Mouse (Mus musculus): ENCODE measurements at regions not wholly inside any gene's neighbourhood (a gene's known extent, or its start where the extent isn't known, plus 50 kb on each side); places are given as distances from the start of the nearest gene placed in this dataset.
A peak's percentile ranks its signal among the peaks of the same experiment; 100 is the strongest.

- no peak overlapping the region for H3K27ac ChIP-seq (ENCODE audit: low read depth, low read length)
- 39% methylated on average over 3 of the region's 3 CpGs for WGBS
- no peaks in the 10 kb centered on the region for H3K36me3 ChIP-seq (ENCODE audit: control insufficient read depth, insufficient read depth, low read length)
- no peaks in the 10 kb centered on the region for H3K9me3 ChIP-seq (replicated peaks; ENCODE audit: control insufficient read depth, low read length)
- no peak overlapping the region for H3K9ac ChIP-seq (ENCODE audit: low read length)
- DNase-seq (ENCODE audit: low spot score) (peak; percentile 20), ATAC-seq (peak; percentile 55)
- H3K4me3 ChIP-seq (ENCODE audit: low read depth, low read length), result no peak overlapping the region
- no peaks in the 10 kb centered on the region for H3K4me1 ChIP-seq (ENCODE audit: control insufficient read depth, insufficient read depth, low read length)
- no peaks in the 10 kb centered on the region for H3K27me3 ChIP-seq (replicated peaks; ENCODE audit: control insufficient read depth, insufficient read depth, low read length)
- H3K4me2 ChIP-seq (ENCODE audit: low read length), result no peak overlapping the region
Observed at GRCm38 (mm10) chrX:133505683-133506082, 183.1 kb downstream of the Pcdh19 start.

- Histone ChIP-seq H3K36me3 (ENCODE audit: control insufficient read depth, insufficient read depth, low read length) (no peaks in the 10 kb centered on the region), H3K27me3 (replicated peaks; ENCODE audit: control insufficient read depth, insufficient read depth, low read length) (no peaks in the 10 kb centered on the region), H3K27ac (ENCODE audit: low read depth, low read length) (no peak overlapping the region), H3K4me3 (ENCODE audit: low read depth, low read length) (no peak overlapping the region), H3K9me3 (replicated peaks; ENCODE audit: control insufficient read depth, low read length) (no peaks in the 10 kb centered on the region), H3K4me1 (ENCODE audit: control insufficient read depth, insufficient read depth, low read length) (no peaks in the 10 kb centered on the region), H3K9ac (ENCODE audit: low read length) (no peak overlapping the region), H3K4me2 (ENCODE audit: low read length) (no peak overlapping the region)
- ATAC-seq (no peak), DNase-seq (ENCODE audit: low spot score) (no peak)
- WGBS, result 82% methylated on average over 1 of the region's 1 CpGs
Observed at GRCm38 (mm10) chrX:133461867-133462266, 226.9 kb downstream of the Pcdh19 start.

- H3K9me3 ChIP-seq (replicated peaks; ENCODE audit: control insufficient read depth, low read length), result no peaks in the 10 kb centered on the region
- no peaks in the 10 kb centered on the region for H3K27me3 ChIP-seq (replicated peaks; ENCODE audit: control insufficient read depth, insufficient read depth, low read length)
- no peak overlapping the region for H3K27ac ChIP-seq (ENCODE audit: low read depth, low read length)
- no peaks in the 10 kb centered on the region for H3K36me3 ChIP-seq (ENCODE audit: control insufficient read depth, insufficient read depth, low read length)
- H3K4me2 ChIP-seq (ENCODE audit: low read length), result no peak overlapping the region
- no peaks in the 10 kb centered on the region for H3K4me1 ChIP-seq (ENCODE audit: control insufficient read depth, insufficient read depth, low read length)
- no peak overlapping the region for H3K9ac ChIP-seq (ENCODE audit: low read length)
- H3K4me3 ChIP-seq (ENCODE audit: low read depth, low read length), result no peak overlapping the region
- ATAC-seq (no peak), DNase-seq (ENCODE audit: low spot score) (no peak)
Observed at GRCm38 (mm10) chrX:133447417-133447816, 241.4 kb downstream of the Pcdh19 start.

GRCm38 (mm10) chrX:133402446-133402845, 286.3 kb downstream of the Pcdh19 start:
- H3K9ac ChIP-seq (ENCODE audit: low read length), result no peak overlapping the region
- no peak overlapping the region for H3K4me3 ChIP-seq (ENCODE audit: low read depth, low read length)
- no peaks in the 10 kb centered on the region for H3K9me3 ChIP-seq (replicated peaks; ENCODE audit: control insufficient read depth, low read length)
- no peak overlapping the region for H3K27ac ChIP-seq (ENCODE audit: low read depth, low read length)
- no peak for ATAC-seq
- no peaks in the 10 kb centered on the region for H3K27me3 ChIP-seq (replicated peaks; ENCODE audit: control insufficient read depth, insufficient read depth, low read length)
- H3K4me2 ChIP-seq (ENCODE audit: low read length), result no peak overlapping the region
- H3K36me3 ChIP-seq (ENCODE audit: control insufficient read depth, insufficient read depth, low read length), result no peaks in the 10 kb centered on the region
- 85% methylated on average over 3 of the region's 3 CpGs for WGBS
- H3K4me1 ChIP-seq (ENCODE audit: control insufficient read depth, insufficient read depth, low read length), result no peaks in the 10 kb centered on the region
- peak; percentile 32 for DNase-seq (ENCODE audit: low spot score)

GRCm38 (mm10) chrX:133387791-133388190, 301.0 kb downstream of the Pcdh19 start:
- Histone ChIP-seq H3K27ac (ENCODE audit: low read depth, low read length) (no peak overlapping the region), H3K4me3 (ENCODE audit: low read depth, low read length) (no peak overlapping the region), H3K4me1 (ENCODE audit: control insufficient read depth, insufficient read depth, low read length) (no peaks in the 10 kb centered on the region), H3K9me3 (replicated peaks; ENCODE audit: control insufficient read depth, low read length) (no peaks in the 10 kb centered on the region), H3K4me2 (ENCODE audit: low read length) (no peak overlapping the region), H3K9ac (ENCODE audit: low read length) (no peak overlapping the region), H3K27me3 (replicated peaks; ENCODE audit: control insufficient read depth, insufficient read depth, low read length) (no peaks in the 10 kb centered on the region), H3K36me3 (ENCODE audit: control insufficient read depth, insufficient read depth, low read length) (no peaks in the 10 kb centered on the region)
- ATAC-seq, result peak; percentile 26; the same call in 1 of the 2 replicates
- DNase-seq (ENCODE audit: low spot score), result peak; percentile 44

GRCm38 (mm10) chrX:133373960-133374359, 314.8 kb downstream of the Pcdh19 start:
- Histone ChIP-seq H3K27me3 (replicated peaks; ENCODE audit: control insufficient read depth, insufficient read depth, low read length) (no peaks in the 10 kb centered on the region), H3K36me3 (ENCODE audit: control insufficient read depth, insufficient read depth, low read length) (no peaks in the 10 kb centered on the region), H3K4me3 (ENCODE audit: low read depth, low read length) (no peak overlapping the region), H3K4me1 (ENCODE audit: control insufficient read depth, insufficient read depth, low read length) (no peaks in the 10 kb centered on the region), H3K9me3 (replicated peaks; ENCODE audit: control insufficient read depth, low read length) (no peaks in the 10 kb centered on the region), H3K9ac (ENCODE audit: low read length) (no peak overlapping the region), H3K27ac (ENCODE audit: low read depth, low read length) (no peak overlapping the region), H3K4me2 (ENCODE audit: low read length) (no peak overlapping the region)
- ATAC-seq (no peak), DNase-seq (ENCODE audit: low spot score) (peak; percentile 0)
- 45% methylated on average over 1 of the region's 1 CpGs for WGBS

GRCm38 (mm10) chrX:133373047-133373446, 315.7 kb downstream of the Pcdh19 start:
- Histone ChIP-seq H3K4me2 (ENCODE audit: low read length) (no peak overlapping the region), H3K36me3 (ENCODE audit: control insufficient read depth, insufficient read depth, low read length) (no peaks in the 10 kb centered on the region), H3K9me3 (replicated peaks; ENCODE audit: control insufficient read depth, low read length) (no peaks in the 10 kb centered on the region), H3K27ac (ENCODE audit: low read depth, low read length) (no peak overlapping the region), H3K9ac (ENCODE audit: low read length) (no peak overlapping the region), H3K4me3 (ENCODE audit: low read depth, low read length) (no peak overlapping the region), H3K4me1 (ENCODE audit: control insufficient read depth, insufficient read depth, low read length) (no peaks in the 10 kb centered on the region), H3K27me3 (replicated peaks; ENCODE audit: control insufficient read depth, insufficient read depth, low read length) (no peaks in the 10 kb centered on the region)
- ATAC-seq (no peak), DNase-seq (ENCODE audit: low spot score) (no peak)
- 28% methylated on average over 2 of the region's 2 CpGs for WGBS

GRCm38 (mm10) chrX:133372411-133372810, 316.4 kb downstream of the Pcdh19 start:
- DNase-seq (ENCODE audit: low spot score) (no peak), ATAC-seq (no peak)
- no peak overlapping the region for H3K27ac ChIP-seq (ENCODE audit: low read depth, low read length)
- no peaks in the 10 kb centered on the region for H3K4me1 ChIP-seq (ENCODE audit: control insufficient read depth, insufficient read depth, low read length)
- no peaks in the 10 kb centered on the region for H3K27me3 ChIP-seq (replicated peaks; ENCODE audit: control insufficient read depth, insufficient read depth, low read length)
- 76% methylated on average over 1 of the region's 1 CpGs for WGBS
- no peaks in the 10 kb centered on the region for H3K9me3 ChIP-seq (replicated peaks; ENCODE audit: control insufficient read depth, low read length)
- no peak overlapping the region for H3K4me3 ChIP-seq (ENCODE audit: low read depth, low read length)
- no peak overlapping the region for H3K4me2 ChIP-seq (ENCODE audit: low read length)
- H3K9ac ChIP-seq (ENCODE audit: low read length), result no peak overlapping the region
- no peaks in the 10 kb centered on the region for H3K36me3 ChIP-seq (ENCODE audit: control insufficient read depth, insufficient read depth, low read length)

- Histone ChIP-seq H3K4me3 (ENCODE audit: low read depth, low read length) (no peak overlapping the region), H3K4me2 (ENCODE audit: low read length) (no peak overlapping the region), H3K27ac (ENCODE audit: low read depth, low read length) (no peak overlapping the region), H3K27me3 (replicated peaks; ENCODE audit: control insufficient read depth, insufficient read depth, low read length) (no peaks in the 10 kb centered on the region), H3K36me3 (ENCODE audit: control insufficient read depth, insufficient read depth, low read length) (no peaks in the 10 kb centered on the region), H3K9ac (ENCODE audit: low read length) (no peak overlapping the region), H3K9me3 (replicated peaks; ENCODE audit: control insufficient read depth, low read length) (no peaks in the 10 kb centered on the region), H3K4me1 (ENCODE audit: control insufficient read depth, insufficient read depth, low read length) (no peaks in the 10 kb centered on the region)
- WGBS, result 85% methylated on average over 1 of the region's 1 CpGs
- DNase-seq (ENCODE audit: low spot score), result no peak
- ATAC-seq, result no peak
Observed at GRCm38 (mm10) chrX:133360739-133361138, 328.0 kb downstream of the Pcdh19 start.
